Mouse (Mus musculus): ENCODE results near the gene Gm17482. TPM values are rescaled to one million over a fixed set of nuclear protein-coding genes. Genes with fewer than 3 reads are reported as not detected.
"Not testable (repeated sequence)": the region's sequence is repeated elsewhere in the genome, so short reads cannot be mapped to it uniquely, and the experiment has no call there.

Gm17482 gene
- total and polyA plus RNA-seq, 3 experiments: not detected

GRCm38 (mm10) chr6:115239335-115239734 is 12.2 kb downstream of the Gm17482 start:
- H3K27me3 ChIP-seq (ENCODE audit: control insufficient read depth in 1 of 2, insufficient read depth in 2 of 2, low read length in 2 of 2): peaks cover 2% of the 10 kb centered on the region in 2 experiments
- H3K9me3 ChIP-seq (replicated peaks; ENCODE audit: insufficient read depth, low read length): no peaks in the 10 kb centered on the region
- H3K9ac ChIP-seq (ENCODE audit: control insufficient read depth, low read depth, low read length, poor library complexity, severe bottlenecking): no peak overlapping the region
- TF ChIP-seq NELFE (IDR thresholded peaks at IDR 0.05; ENCODE audit: low read depth, low read length) (no peak), TCF12 (IDR thresholded peaks at IDR 0.05; ENCODE audit: low read depth, low read length) (no peak), SMC3 (IDR thresholded peaks at IDR 0.05; ENCODE audit: low read depth, low read length) (no peak), MAFK (IDR thresholded peaks at IDR 0.05; ENCODE audit: borderline replicate concordance, low read depth, low read length) (no peak), ZMIZ1 (IDR thresholded peaks at IDR 0.05; ENCODE audit: low read depth, low read length) (no peak), MAZ (IDR thresholded peaks at IDR 0.05; ENCODE audit: low read depth, low read length) (no peak), MYB (IDR thresholded peaks at IDR 0.05; ENCODE audit: low read depth, low read length) (no peak), ZNF384 (IDR thresholded peaks at IDR 0.05; ENCODE audit: low read depth, low read length) (no peak)
- H3K27ac ChIP-seq (ENCODE audit: control insufficient read depth, low read depth, low read length): no peak overlapping the region
- no peak for DNase-seq (ENCODE audit: low read depth, low spot score)
- H3K4me3 ChIP-seq (ENCODE audit: control insufficient read depth in 1 of 2, insufficient read depth in 1 of 2, low read depth in 2 of 2, low read length in 2 of 2): no peak overlapping the region
- no peaks in the 10 kb centered on the region for H3K79me2 ChIP-seq (ENCODE audit: control insufficient read depth, insufficient read depth, low read length, poor library complexity)
- H3K36me3 ChIP-seq (ENCODE audit: control insufficient read depth in 1 of 2, insufficient read depth in 2 of 2, low read length in 2 of 2): no peaks in the 10 kb centered on the region
- H3K4me1 ChIP-seq (ENCODE audit: control insufficient read depth in 1 of 2, insufficient read depth in 2 of 2, low read length in 2 of 2): no peaks in the 10 kb centered on the region

DNA sequence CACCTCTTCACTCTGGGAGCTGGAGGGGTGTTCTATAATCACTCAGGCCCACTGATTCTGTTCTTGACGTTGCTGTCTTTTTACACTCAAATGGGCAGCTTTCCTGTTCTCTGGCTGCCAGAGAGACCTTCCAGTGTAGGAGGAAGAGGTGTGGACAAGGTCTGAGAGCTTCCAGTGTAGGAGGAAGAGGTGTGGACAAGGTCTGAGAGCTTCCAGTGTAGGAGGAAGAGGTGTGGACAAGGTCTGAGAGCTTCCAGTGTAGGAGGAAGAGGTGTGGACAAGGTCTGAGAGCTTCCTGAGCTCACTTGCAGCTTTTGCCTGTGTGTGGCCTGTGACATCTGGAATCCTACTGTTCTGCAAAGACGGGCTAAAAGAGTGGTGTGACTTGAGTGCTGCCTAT is 13.3 kb downstream of the Gm17482 start:
- H3K9ac ChIP-seq (ENCODE audit: control insufficient read depth, low read depth, low read length, poor library complexity, severe bottlenecking); H3K79me2 ChIP-seq (ENCODE audit: control insufficient read depth, insufficient read depth, low read length, poor library complexity); DNase-seq (ENCODE audit: low read depth, low spot score); H3K4me3 ChIP-seq (ENCODE audit: control insufficient read depth in 1 of 2, insufficient read depth in 1 of 2, low read depth in 2 of 2, low read length in 2 of 2); H3K36me3 ChIP-seq (ENCODE audit: control insufficient read depth in 1 of 2, insufficient read depth in 2 of 2, low read length in 2 of 2); H3K4me1 ChIP-seq (ENCODE audit: control insufficient read depth in 1 of 2, insufficient read depth in 2 of 2, low read length in 2 of 2); H3K9me3 ChIP-seq (replicated peaks; ENCODE audit: insufficient read depth, low read length); H3K27ac ChIP-seq (ENCODE audit: control insufficient read depth, low read depth, low read length); H3K27me3 ChIP-seq (ENCODE audit: control insufficient read depth in 1 of 2, insufficient read depth in 2 of 2, low read length in 2 of 2): not testable (repeated sequence)

DNA sequence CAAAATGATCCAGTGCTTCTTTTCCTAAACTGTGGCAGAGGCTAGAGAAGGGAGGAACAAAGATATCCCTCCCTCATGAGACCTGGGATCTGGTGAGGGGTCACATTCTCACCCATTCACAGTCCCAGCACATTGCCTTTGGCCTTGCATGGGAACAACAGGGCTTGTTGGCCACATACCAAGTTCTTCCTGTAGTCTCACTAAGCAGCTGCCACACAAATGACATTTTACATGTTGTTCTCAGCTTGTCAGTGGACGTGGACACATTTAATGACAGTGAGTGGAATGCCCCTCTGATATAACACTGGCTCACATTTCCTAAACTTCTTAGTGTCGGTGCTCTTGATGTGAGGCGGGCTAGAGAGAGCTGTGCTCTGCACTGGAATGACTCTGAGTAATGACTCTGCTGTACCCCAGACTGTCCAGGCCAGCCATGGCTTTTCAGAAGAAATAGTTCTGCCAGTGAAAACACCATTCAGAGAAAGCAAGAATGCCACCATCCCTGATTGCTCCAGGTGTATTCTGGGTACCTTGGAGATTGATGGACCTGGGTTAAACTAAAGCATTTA is 14.1 kb downstream of the Gm17482 start:
- TF ChIP-seq RAD21 (IDR thresholded peaks at IDR 0.05; ENCODE audit: low read depth, low read length): no peak
- no peak for TF ChIP-seq NELFE (IDR thresholded peaks at IDR 0.05; ENCODE audit: low read depth, low read length)
- no peak for TF ChIP-seq ZNF384 (IDR thresholded peaks at IDR 0.05; ENCODE audit: low read depth, low read length)
- TF ChIP-seq MAZ (IDR thresholded peaks at IDR 0.05; ENCODE audit: low read depth, low read length): no peak
- no peak for TF ChIP-seq GABPA (IDR thresholded peaks at IDR 0.05; ENCODE audit: low read depth, low read length)
- no peak for TF ChIP-seq SMC3 (IDR thresholded peaks at IDR 0.05; ENCODE audit: low read depth, low read length)
- no peak for TF ChIP-seq TCF12 (IDR thresholded peaks at IDR 0.05; ENCODE audit: low read depth, low read length)
- TF ChIP-seq UBTF (IDR thresholded peaks at IDR 0.05; ENCODE audit: borderline replicate concordance, insufficient read depth, low read depth, low read length): no peak
- no peak for TF ChIP-seq ZMIZ1 (IDR thresholded peaks at IDR 0.05; ENCODE audit: low read depth, low read length)
- no peak for TF ChIP-seq HCFC1 (IDR thresholded peaks at IDR 0.05; ENCODE audit: low read depth, low read length)
- TF ChIP-seq SIN3A (IDR thresholded peaks at IDR 0.05; ENCODE audit: low read length): no peak
- no peak for TF ChIP-seq MYB (IDR thresholded peaks at IDR 0.05; ENCODE audit: low read depth, low read length)
- no peak for TF ChIP-seq USF1 (IDR thresholded peaks at IDR 0.05; ENCODE audit: low read depth, low read length)

More for the DNA sequence above, 14.1 kb downstream of the Gm17482 start:
- H3K9ac ChIP-seq (ENCODE audit: control insufficient read depth, low read depth, low read length, poor library complexity, severe bottlenecking): no peak overlapping the region
- H3K27ac ChIP-seq (ENCODE audit: control insufficient read depth, low read depth, low read length): no peak overlapping the region
- H3K27me3 ChIP-seq (ENCODE audit: control insufficient read depth in 1 of 2, insufficient read depth in 2 of 2, low read length in 2 of 2): peaks cover 2% of the 10 kb centered on the region in 2 experiments
- H3K79me2 ChIP-seq (ENCODE audit: control insufficient read depth, insufficient read depth, low read length, poor library complexity): no peaks in the 10 kb centered on the region
- H3K4me1 ChIP-seq (ENCODE audit: control insufficient read depth in 1 of 2, insufficient read depth in 2 of 2, low read length in 2 of 2): no peaks in the 10 kb centered on the region
- no peaks in the 10 kb centered on the region for H3K9me3 ChIP-seq (replicated peaks; ENCODE audit: insufficient read depth, low read length)
- no peak overlapping the region for H3K4me3 ChIP-seq (ENCODE audit: control insufficient read depth in 1 of 2, insufficient read depth in 1 of 2, low read depth in 2 of 2, low read length in 2 of 2)
- no peaks in the 10 kb centered on the region for H3K36me3 ChIP-seq (ENCODE audit: control insufficient read depth in 1 of 2, insufficient read depth in 2 of 2, low read length in 2 of 2)
- DNase-seq (ENCODE audit: low read depth, low spot score): no peak
